Mouse (Mus musculus) embryonic fibroblast, embryonic 13.5 days (primary cell): ENCODE measurements around the gene Tspan18.

Experiments
- CTCF ChIP-seq: IDR thresholded peaks from 2 replicates; pipeline ENCODE4 v1.5.1; 2011; ENCODE audit warnings: mild to moderate bottlenecking, control low read depth, low read length, moderate library complexity, borderline replicate concordance; ENCODE audit not compliant: insufficient read depth
- POLR2A ChIP-seq: IDR thresholded peaks from 2 replicates; pipeline ENCODE4 v1.6.1; 2011; ENCODE audit warnings: low read depth, mild to moderate bottlenecking, control low read depth, low read length, moderate library complexity

DNA sequence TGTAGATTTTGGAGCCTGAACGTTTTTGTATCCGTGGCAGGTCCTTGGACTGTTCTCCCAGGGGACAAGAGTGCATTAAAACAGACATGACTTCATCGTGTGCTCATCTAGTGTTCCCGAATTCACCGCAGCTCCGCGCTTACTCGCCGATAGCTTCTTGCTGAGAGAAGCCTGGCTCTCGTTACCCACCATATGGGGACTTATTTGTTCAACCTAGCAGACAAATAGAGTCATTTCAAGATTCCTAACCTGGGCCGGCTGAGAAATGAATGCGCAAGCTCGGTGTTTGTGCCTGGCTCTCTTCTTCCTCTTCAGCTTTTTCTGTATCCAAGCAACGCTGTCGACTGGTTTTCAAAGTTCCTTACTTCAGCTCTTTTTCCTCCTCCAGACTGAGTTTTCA lies 43.5 kb upstream of the Tspan18 start:
- no peak for TF ChIP-seq CTCF
- TF ChIP-seq POLR2A, result no peak
